Mouse (Mus musculus): ENCODE results near the gene Sox10. TPM values are rescaled to one million over a fixed set of nuclear protein-coding genes. Genes with fewer than 3 reads are reported as not detected.

The Sox10 gene
- 1.5 and 2.4 TPM in 2 replicates for polyA plus RNA-seq (2016; fragmentation: Nextera tagmentation; extraction: Ambion mirVana)

GRCm38 (mm10) chr15:79165140-79165539, at the start of gene Sox10:
Gene Sox10 (minus strand): TSS chr15:79165240.
- H3K27ac ChIP-seq: peak within 1 kb of the TSS; percentile 42; the same call in 1 of the 2 replicates
- 41% methylated on average over 5 of the region's 5 CpGs for WGBS

DNA sequence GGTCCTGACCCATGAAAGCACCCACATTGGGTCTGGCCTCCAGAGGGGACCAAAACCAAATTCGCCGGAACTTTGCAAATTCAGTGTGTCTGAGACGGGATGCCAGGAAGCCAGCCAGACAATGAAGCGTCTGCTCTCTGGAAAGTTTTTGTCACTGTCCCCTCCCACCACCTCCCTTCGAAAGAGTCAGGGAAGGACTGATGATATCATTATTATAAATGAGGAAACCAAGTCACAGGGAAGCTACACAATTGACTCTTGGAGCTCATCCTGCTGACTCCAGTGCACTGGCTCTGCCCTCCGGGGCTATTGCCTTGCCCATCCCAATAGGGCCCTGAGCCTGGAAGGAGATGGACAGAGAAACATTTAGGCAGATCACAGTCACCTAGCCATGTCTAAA, 48.6 kb upstream of the Sox10 start:
- H3K4me2 ChIP-seq: no peak overlapping the region
- no peaks in the 10 kb centered on the region for H3K4me1 ChIP-seq
- H3K9me3 ChIP-seq: no peaks in the 10 kb centered on the region
- no peaks in the 10 kb centered on the region for H3K27me3 ChIP-seq
- no peak overlapping the region for H3K27ac ChIP-seq
- ATAC-seq (ENCODE audit: low FRiP score): no peak
- no peak overlapping the region for H3K4me3 ChIP-seq (replicated peaks)
- 82% methylated on average over 6 of the region's 6 CpGs for WGBS
- no peaks in the 10 kb centered on the region for H3K36me3 ChIP-seq (replicated peaks)
- no peak overlapping the region for H3K9ac ChIP-seq

More at GRCm38 (mm10) chr15:79165140-79165539, at the start of gene Sox10:
- Histone ChIP-seq H3K4me1 (peaks cover 31% of the 10 kb centered on the region), H3K4me3 (replicated peaks) (no peak within 1 kb of the TSS; the same call in 1 of the 2 replicates), H3K36me3 (replicated peaks) (no peaks in the 10 kb centered on the region), H3K9me3 (no peaks in the 10 kb centered on the region), H3K9ac (no peak within 1 kb of the TSS), H3K4me2 (peak within 1 kb of the TSS; percentile 3; the same call in 1 of the 2 replicates), H3K27me3 (peaks cover 67% of the 10 kb centered on the region)
- ATAC-seq (ENCODE audit: low FRiP score): no peak

- no peak overlapping the region for H3K4me2 ChIP-seq
- no peaks in the 10 kb centered on the region for H3K36me3 ChIP-seq (replicated peaks)
- no peak for ATAC-seq (ENCODE audit: low FRiP score)
- no peak overlapping the region for H3K9ac ChIP-seq
- no peaks in the 10 kb centered on the region for H3K9me3 ChIP-seq
- no peak overlapping the region for H3K27ac ChIP-seq
- no peak overlapping the region for H3K4me3 ChIP-seq (replicated peaks)
- 86% methylated on average over 26 of the region's 26 CpGs for WGBS
- no peaks in the 10 kb centered on the region for H3K4me1 ChIP-seq
- no peaks in the 10 kb centered on the region for H3K27me3 ChIP-seq
These were observed 47.9 kb upstream of the Sox10 start for GRCm38 (mm10) chr15:79212750-79213446.

DNA sequence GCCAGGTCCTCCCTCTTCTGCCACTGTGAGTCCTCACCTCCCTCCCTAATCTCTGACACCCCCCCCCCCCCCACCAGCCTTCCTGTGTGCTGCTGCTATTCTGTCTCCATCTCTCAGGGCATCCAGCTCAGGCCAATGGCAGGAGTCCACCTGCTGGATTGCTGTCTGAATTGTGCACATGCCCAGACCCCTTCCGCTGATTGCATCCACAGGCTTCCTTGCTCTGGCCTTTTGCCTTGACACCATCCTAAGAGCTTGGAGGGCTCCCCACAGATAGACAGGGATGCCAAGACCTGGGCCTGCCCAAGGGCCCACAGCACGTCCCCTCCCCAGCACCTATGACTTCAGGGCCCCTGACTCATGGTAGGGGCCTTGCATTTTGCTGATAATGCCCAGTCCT, 45.3 kb upstream of the Sox10 start:
- Histone ChIP-seq H3K4me2 (no peak overlapping the region), H3K27ac (no peak overlapping the region), H3K9me3 (no peaks in the 10 kb centered on the region), H3K4me3 (replicated peaks) (no peak overlapping the region), H3K4me1 (no peaks in the 10 kb centered on the region), H3K9ac (no peak overlapping the region), H3K36me3 (replicated peaks) (no peaks in the 10 kb centered on the region), H3K27me3 (no peaks in the 10 kb centered on the region)
- WGBS: 72% methylated on average over 2 of the region's 2 CpGs
- ATAC-seq (ENCODE audit: low FRiP score): no peak

DNA sequence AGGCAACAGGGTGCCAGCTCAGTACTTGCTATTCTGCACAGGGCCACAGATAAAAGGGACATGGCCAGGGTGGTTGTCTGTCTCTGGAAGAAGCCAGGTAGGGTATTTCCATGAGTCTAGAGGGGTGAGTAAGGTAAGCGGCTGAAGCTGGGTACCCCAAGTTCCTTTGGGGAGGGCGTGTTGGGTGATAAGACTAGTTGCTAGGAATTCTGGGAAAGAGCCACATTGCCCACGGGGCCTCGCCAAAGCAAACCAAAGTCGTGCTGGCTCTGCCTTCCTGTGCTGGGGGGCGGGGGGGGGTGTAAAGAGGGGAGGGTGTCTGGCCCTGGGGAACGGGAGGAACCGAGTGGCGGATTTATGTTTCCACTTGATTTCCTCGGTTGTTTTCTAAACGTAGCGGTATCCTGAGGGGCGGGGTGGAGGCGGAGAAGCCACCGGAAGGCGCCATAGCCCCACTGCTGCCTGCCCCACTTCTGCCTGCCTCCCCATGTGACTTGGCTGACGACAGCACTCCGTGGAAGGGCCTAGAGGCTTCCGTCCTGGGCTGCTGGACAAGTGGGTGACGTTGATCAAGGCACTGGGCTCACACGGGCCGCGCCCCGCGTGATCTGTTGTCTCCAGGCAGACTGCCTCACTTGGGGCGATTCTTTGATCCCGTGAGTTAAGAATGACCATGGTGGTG, 43.9 kb upstream of the Sox10 start:
- 82% methylated on average over 27 of the region's 27 CpGs for WGBS
- Histone ChIP-seq H3K27ac (no peak overlapping the region), H3K4me3 (replicated peaks) (no peak overlapping the region)

GRCm38 (mm10) chr15:79208211-79208610, 43.2 kb upstream of the Sox10 start:
- no peaks in the 10 kb centered on the region for H3K27me3 ChIP-seq
- H3K9me3 ChIP-seq: no peaks in the 10 kb centered on the region
- H3K4me3 ChIP-seq (replicated peaks): no peak overlapping the region
- no peak overlapping the region for H3K9ac ChIP-seq
- H3K27ac ChIP-seq: no peak overlapping the region
- H3K36me3 ChIP-seq (replicated peaks): no peaks in the 10 kb centered on the region
- WGBS: 86% methylated on average over 6 of the region's 6 CpGs
- H3K4me2 ChIP-seq: no peak overlapping the region
- peaks cover 4% of the 10 kb centered on the region; the same call in 1 of the 2 replicates for H3K4me1 ChIP-seq
- no peak for ATAC-seq (ENCODE audit: low FRiP score)

More for the DNA sequence above, 43.9 kb upstream of the Sox10 start:
- H3K9ac ChIP-seq: no peak overlapping the region
- no peaks in the 10 kb centered on the region for H3K9me3 ChIP-seq
- ATAC-seq (ENCODE audit: low FRiP score): no peak
- no peaks in the 10 kb centered on the region for H3K27me3 ChIP-seq
- peaks cover under 1% of the 10 kb centered on the region; the same call in 1 of the 2 replicates for H3K4me1 ChIP-seq
- H3K4me2 ChIP-seq: no peak overlapping the region
- no peaks in the 10 kb centered on the region for H3K36me3 ChIP-seq (replicated peaks)

DNA sequence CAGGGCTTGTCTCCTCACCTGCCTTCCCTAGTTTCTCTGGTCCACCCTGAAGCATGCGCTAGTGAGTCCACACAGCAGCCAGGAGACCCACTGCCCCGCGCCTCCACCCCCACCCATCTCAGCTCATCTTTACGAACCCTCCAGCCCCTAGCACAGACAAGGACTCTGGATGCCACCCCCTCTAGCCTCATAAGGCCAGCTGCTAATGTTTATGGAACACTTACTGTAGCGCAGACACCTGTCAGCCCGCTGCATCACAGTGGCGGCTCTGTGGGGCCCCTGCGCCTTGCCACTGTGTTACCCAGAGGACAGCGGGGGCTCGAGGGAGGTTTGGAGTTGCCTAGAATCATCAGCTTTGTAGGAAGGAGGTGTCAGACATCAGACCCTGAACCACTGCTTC, 37.5 kb upstream of the Sox10 start:
- H3K9me3 ChIP-seq: no peaks in the 10 kb centered on the region
- H3K4me2 ChIP-seq: no peak overlapping the region
- peaks cover 29% of the 10 kb centered on the region for H3K4me1 ChIP-seq
- peak overlapping the region; percentile 82 for H3K27ac ChIP-seq
- H3K4me3 ChIP-seq (replicated peaks): no peak overlapping the region
- ATAC-seq (ENCODE audit: low FRiP score): peak; percentile 43
- H3K27me3 ChIP-seq: no peaks in the 10 kb centered on the region
- WGBS: 55% methylated on average over 10 of the region's 10 CpGs
- H3K9ac ChIP-seq: peak overlapping the region; percentile 38; the same call in 1 of the 2 replicates
- H3K36me3 ChIP-seq (replicated peaks): no peaks in the 10 kb centered on the region

DNA sequence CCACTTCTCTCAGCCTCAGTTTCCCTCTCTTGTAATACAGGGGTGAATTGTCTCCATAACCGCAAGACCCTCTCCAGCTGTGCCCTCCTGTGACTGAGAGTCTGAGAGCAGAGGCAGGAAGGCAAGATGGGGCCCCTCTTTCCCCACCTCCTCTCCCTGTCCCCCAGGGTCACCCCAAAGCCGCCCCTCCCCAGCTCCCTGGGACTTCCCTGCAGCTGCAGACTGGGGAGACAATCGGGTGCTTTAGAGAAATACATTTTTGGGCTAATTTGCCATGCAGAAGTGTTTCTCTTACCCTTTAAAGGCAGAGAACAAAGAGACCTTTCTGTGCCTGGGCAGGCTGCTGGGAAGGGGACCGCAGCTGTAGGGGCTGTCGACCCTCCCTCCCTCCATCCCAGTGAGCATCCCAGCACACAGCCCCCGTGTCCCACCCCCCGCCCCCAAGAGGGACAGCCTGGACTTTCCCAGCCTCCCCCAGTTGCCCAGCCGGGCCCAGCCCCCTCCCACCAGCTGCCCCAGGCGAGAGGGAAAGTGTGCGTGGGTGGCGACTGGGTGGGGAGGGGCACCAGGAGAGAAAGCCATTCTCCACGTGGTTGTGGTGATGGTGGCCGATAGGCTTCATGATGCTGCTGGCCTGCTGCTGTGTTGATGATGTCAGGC, 36.6 kb upstream of the Sox10 start:
- Histone ChIP-seq H3K9ac (no peak overlapping the region), H3K27ac (peak overlapping the region; percentile 82), H3K4me1 (peaks cover 29% of the 10 kb centered on the region), H3K4me2 (peak overlapping the region; percentile 26), H3K27me3 (no peaks in the 10 kb centered on the region), H3K36me3 (replicated peaks) (no peaks in the 10 kb centered on the region), H3K4me3 (replicated peaks) (no peak overlapping the region), H3K9me3 (no peaks in the 10 kb centered on the region)
- ATAC-seq (ENCODE audit: low FRiP score): peak; percentile 76
- 11% methylated on average over 13 of the region's 13 CpGs for WGBS

DNA sequence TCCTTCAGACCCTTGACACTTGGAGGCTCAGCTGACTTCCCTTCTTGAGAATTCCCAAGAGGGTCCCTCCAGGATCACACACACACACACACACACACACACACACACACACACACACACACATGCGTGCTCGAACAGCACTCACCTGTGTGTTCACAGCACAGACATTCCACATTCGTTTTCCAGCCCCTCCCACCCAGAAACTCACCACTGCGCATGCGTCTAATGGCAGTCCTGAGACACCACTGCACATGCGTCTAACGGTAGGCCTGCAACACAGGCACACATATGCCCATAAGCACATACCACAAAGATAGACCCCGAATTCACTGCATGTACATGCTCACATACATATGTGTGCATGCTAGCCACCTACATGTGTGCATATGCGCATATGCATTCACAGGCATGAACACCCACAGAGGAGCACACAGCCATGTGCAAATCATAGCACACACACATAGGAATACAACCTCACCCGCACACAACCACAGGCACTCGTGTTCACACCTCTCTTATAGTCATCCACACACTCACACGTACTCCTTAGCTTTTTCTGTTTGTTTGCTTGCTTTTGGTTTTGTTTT, 34.4 kb upstream of the Sox10 start:
- WGBS: 89% methylated on average over 12 of the region's 12 CpGs
- Histone ChIP-seq H3K9me3 (no peaks in the 10 kb centered on the region), H3K4me2 (no peak overlapping the region), H3K4me3 (replicated peaks) (no peak overlapping the region), H3K27ac (no peak overlapping the region), H3K36me3 (replicated peaks) (no peaks in the 10 kb centered on the region), H3K4me1 (peaks cover 39% of the 10 kb centered on the region), H3K9ac (no peak overlapping the region), H3K27me3 (no peaks in the 10 kb centered on the region)
- ATAC-seq (ENCODE audit: low FRiP score): no peak

DNA sequence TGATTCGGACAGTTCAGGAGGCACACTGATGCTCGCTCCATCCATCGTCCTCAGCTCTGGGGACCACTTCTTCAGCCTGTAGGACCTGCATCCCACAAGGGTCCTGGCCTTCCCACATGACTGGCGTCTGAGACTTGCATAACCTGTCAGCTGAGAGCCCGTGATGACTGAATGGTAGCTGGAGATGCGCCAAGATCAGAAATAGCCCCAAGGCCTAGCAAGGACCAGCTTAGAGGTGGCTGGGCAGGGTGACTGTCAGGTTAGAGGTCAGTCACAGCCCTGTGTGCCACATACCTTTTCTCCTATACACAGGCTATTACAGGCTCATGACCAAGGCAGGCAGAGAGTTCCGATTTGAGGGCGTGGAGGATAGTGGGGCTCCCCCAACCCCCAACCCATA, 30.5 kb upstream of the Sox10 start:
- Histone ChIP-seq H3K4me3 (replicated peaks) (no peak overlapping the region), H3K9ac (no peak overlapping the region), H3K27ac (no peak overlapping the region), H3K36me3 (replicated peaks) (no peaks in the 10 kb centered on the region), H3K4me1 (peaks cover 33% of the 10 kb centered on the region), H3K27me3 (no peaks in the 10 kb centered on the region), H3K4me2 (no peak overlapping the region), H3K9me3 (no peaks in the 10 kb centered on the region)
- 90% methylated on average over 8 of the region's 8 CpGs for whole genome bisulfite sequencing
- ATAC-seq (ENCODE audit: low FRiP score): no peak

GRCm38 (mm10) chr15:79194946-79195345, 29.9 kb upstream of the Sox10 start:
- no peaks in the 10 kb centered on the region for H3K27me3 ChIP-seq
- H3K4me2 ChIP-seq: no peak overlapping the region
- H3K9me3 ChIP-seq: no peaks in the 10 kb centered on the region
- H3K4me1 ChIP-seq: peaks cover 33% of the 10 kb centered on the region
- no peaks in the 10 kb centered on the region for H3K36me3 ChIP-seq (replicated peaks)
- 67% methylated on average over 2 of the region's 2 CpGs for WGBS
- H3K27ac ChIP-seq: no peak overlapping the region
- no peak overlapping the region for H3K9ac ChIP-seq
- no peak for ATAC-seq (ENCODE audit: low FRiP score)
- H3K4me3 ChIP-seq (replicated peaks): no peak overlapping the region

- Histone ChIP-seq H3K4me1 (peaks cover 33% of the 10 kb centered on the region), H3K4me2 (no peak overlapping the region), H3K4me3 (replicated peaks) (no peak overlapping the region), H3K9ac (0 out of 2 replicates have a peak overlapping the region, but pooled peaks have one; percentile 49), H3K9me3 (no peaks in the 10 kb centered on the region), H3K27me3 (no peaks in the 10 kb centered on the region), H3K36me3 (replicated peaks) (no peaks in the 10 kb centered on the region), H3K27ac (peak overlapping the region; percentile 97)
- WGBS: 85% methylated on average over 9 of the region's 9 CpGs
- ATAC-seq (ENCODE audit: low FRiP score): no peak
These were observed 29.0 kb upstream of the Sox10 start for GRCm38 (mm10) chr15:79194048-79194447.

All from forebrain, embryonic 12.5 days (tissue).